Mouse (Mus musculus) ES-Bruce4 (cell line): ENCODE data around the gene Dnajc5g.
A peak's percentile ranks its signal among the peaks of the same experiment; 100 is the strongest.

Experiments used
- CTCF ChIP-seq: IDR thresholded peaks from one replicate; pipeline ENCODE4 v1.8.1; 2011; ENCODE audit warnings: low read depth, low read length
- POLR2A ChIP-seq: IDR thresholded peaks from one replicate; pipeline ENCODE4 v1.8.1; 2011; ENCODE audit warnings: low read length; ENCODE audit not compliant: insufficient read depth

DNA sequence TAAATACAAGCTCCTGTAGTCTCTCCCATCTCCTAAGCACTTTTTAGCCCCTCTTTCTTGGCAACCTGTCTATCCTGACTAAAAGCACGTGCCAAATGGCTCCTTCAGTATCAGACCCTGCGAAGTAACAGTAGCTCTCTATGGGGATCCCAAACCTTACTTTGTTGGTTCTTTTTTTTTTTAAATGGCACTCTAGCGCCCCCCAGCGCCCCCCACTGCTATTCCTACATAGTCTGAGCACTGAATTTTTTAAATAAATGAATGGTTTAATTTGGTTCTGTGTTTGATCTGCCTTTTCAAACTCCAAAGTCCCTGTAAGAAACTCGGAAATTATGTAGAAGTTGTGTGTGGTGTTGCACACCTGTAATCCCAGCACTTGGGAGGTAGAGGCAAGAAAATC, 20.0 kb downstream of the Dnajc5g start:
- TF ChIP-seq CTCF (peak; percentile 30), POLR2A (no peak)
